Mouse (Mus musculus) frontal cortex, adult 2 months (tissue): ENCODE measurements at regions not wholly inside any gene's neighbourhood (a gene's known extent, or its start where the extent isn't known, plus 50 kb on each side); places are given as distances from the start of the nearest gene placed in this dataset.

ENCODE experiments used
- DNase-seq, 2 experiments: peaks; one replicate each; pipeline ENCODE4 v3.0.0; 2022; ENCODE audit warnings: low spot score in 1 of 2; ENCODE audit errors: extremely low spot score in 1 of 2

DNA sequence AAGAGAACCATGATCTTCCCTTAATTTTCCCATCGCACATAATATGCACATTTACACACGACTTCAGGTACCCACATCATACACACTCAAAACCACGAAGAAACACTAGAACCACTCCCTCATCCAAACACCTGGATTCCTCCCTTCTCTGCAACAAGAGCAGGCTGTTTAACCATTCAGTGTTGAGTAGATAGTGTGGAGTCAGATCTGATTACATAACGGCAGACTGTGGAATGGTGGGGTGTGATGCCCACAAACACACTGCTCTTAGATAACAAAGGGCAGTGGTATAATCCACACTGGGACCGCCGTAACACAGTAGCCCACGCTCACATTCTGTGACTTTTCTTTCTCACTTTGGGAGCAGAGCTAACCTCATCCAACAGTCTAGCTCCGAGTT is 51.5 kb upstream of the Armc2 start:
- DNase-seq, result no peak

DNA sequence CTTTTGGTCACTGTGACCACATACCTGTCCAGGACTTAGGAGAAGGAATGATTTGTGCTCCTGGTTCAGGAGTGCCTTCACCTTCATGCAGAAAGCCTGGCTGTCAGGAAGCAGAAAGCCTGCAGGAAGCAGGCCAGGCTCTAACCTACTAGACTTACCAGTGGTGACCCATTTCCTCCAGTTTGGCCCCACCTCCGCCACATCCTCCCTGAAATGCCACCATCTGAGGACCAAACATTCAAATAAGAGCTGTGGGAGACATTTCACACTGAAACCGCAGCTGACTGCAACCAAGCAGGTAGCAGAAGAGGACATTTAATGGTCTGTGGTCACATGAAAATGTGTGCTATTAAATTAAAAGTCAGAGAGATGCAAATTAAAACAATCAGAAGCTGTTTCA is 50.3 kb upstream of the Armc2 start:
- no peak for DNase-seq
